Mouse (Mus musculus): ENCODE measurements at regions not wholly inside any gene's neighbourhood (a gene's known extent, or its start where the extent isn't known, plus 50 kb on each side); places are given as distances from the start of the nearest gene placed in this dataset.
"Not testable (repeated sequence)": the region's sequence is repeated elsewhere in the genome, so short reads cannot be mapped to it uniquely, and the experiment has no call there.

DNA sequence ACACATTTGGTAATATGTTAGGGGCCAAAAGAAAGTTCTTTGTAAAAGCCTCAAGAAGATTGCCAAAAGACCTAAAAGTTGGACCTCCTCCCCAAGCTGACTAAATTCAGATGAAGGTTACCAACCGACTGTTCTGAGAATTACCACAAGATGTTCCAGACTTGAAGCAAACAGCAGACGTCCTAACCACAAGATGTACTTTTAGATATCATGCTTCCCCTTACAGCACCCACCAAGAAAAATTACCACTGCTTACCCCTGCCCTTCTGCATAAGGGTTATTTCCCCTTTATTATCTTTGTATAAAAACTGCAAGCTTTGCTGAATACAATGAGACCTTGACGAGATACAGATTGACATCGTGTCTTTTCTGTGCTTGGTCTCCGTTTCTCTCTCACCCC lies 121.6 kb upstream of the Cst10 start:
- Histone ChIP-seq H3K9me3 (replicated peaks; ENCODE audit: control insufficient read depth, low read length) (no peaks in the 10 kb centered on the region), H3K4me1 (ENCODE audit: control insufficient read depth, insufficient read depth) (no peaks in the 10 kb centered on the region), H3K4me3 (ENCODE audit: low read depth, low read length) (no peak overlapping the region), H3K4me2 (ENCODE audit: low read depth, low read length) (no peak overlapping the region), H3K9ac (replicated peaks; ENCODE audit: low read depth, low read length) (no peak overlapping the region), H3K27ac (ENCODE audit: low read depth) (no peak overlapping the region), H3K36me3 (replicated peaks; ENCODE audit: control insufficient read depth, insufficient read depth, low read length) (no peaks in the 10 kb centered on the region), H3K27me3 (ENCODE audit: control insufficient read depth, insufficient read depth, low read length) (no peaks in the 10 kb centered on the region)
- ATAC-seq (ENCODE audit: insufficient read depth, low read depth) (no peak), DNase-seq (ENCODE audit: low spot score) (no peak)
- 64% methylated on average over 5 of the region's 5 CpGs for WGBS
- TF ChIP-seq EP300 (IDR thresholded peaks at IDR 0.05; ENCODE audit: low read depth): no peak
- TF ChIP-seq CTCF (IDR thresholded peaks at IDR 0.05; ENCODE audit: low read depth): no peak

DNA sequence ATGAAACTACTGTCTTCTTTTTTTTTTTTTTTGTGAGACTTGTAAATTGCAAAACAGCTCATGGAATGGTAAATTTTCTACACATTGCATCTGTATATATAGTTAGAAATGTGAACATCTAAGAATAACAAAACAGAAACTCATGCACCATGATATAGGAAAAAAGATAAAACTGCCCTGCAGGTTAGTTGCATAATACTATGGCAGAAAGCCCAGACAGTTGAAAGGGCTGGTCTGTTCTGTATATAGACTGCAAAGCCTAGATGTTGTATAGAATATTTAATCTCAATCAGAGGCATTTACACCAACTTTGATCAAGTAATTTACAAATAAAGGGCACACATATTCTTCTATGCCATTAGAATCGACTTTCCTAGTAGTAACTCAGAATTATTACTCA lies 120.7 kb upstream of the Cst10 start:
- Histone ChIP-seq H3K27ac (ENCODE audit: low read depth) (no peak overlapping the region), H3K9ac (replicated peaks; ENCODE audit: low read depth, low read length) (no peak overlapping the region), H3K36me3 (replicated peaks; ENCODE audit: control insufficient read depth, insufficient read depth, low read length) (no peaks in the 10 kb centered on the region), H3K27me3 (ENCODE audit: control insufficient read depth, insufficient read depth, low read length) (no peaks in the 10 kb centered on the region), H3K4me2 (ENCODE audit: low read depth, low read length) (no peak overlapping the region), H3K4me3 (ENCODE audit: low read depth, low read length) (no peak overlapping the region), H3K4me1 (ENCODE audit: control insufficient read depth, insufficient read depth) (no peaks in the 10 kb centered on the region), H3K9me3 (replicated peaks; ENCODE audit: control insufficient read depth, low read length) (no peaks in the 10 kb centered on the region)
- 46% methylated on average over 1 of the region's 1 CpGs for WGBS
- DNase-seq (ENCODE audit: low spot score) (no peak), ATAC-seq (ENCODE audit: insufficient read depth, low read depth) (no peak)
- no peak for TF ChIP-seq CTCF (IDR thresholded peaks at IDR 0.05; ENCODE audit: low read depth)
- no peak for TF ChIP-seq EP300 (IDR thresholded peaks at IDR 0.05; ENCODE audit: low read depth)

DNA sequence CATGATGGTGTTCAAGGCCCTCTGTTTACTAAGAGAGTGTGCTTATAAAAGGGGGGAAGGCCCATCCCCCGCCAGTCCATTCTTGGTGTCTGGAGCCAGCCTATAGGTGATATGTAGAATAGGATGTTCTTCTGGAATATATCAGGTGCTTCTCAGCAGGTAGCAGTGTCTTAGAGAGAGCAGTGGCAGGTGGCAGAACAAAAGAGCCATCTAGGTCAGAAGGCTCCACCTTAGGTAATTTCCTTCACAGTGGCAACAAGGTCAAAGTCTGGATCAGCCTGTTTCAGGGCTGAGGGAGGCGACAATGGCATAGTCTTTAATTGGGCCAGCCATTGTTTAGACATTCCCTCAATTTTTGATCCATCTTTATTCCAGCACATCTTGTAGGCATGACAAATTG lies 107.9 kb upstream of the Cst10 start:
- not testable (repeated sequence) for H3K9me3 ChIP-seq (replicated peaks; ENCODE audit: control insufficient read depth, low read length); H3K36me3 ChIP-seq (replicated peaks; ENCODE audit: control insufficient read depth, insufficient read depth, low read length); ATAC-seq (ENCODE audit: insufficient read depth, low read depth); H3K4me2 ChIP-seq (ENCODE audit: low read depth, low read length); H3K9ac ChIP-seq (replicated peaks; ENCODE audit: low read depth, low read length); H3K4me3 ChIP-seq (ENCODE audit: low read depth, low read length); H3K27ac ChIP-seq (ENCODE audit: low read depth); DNase-seq (ENCODE audit: low spot score); H3K4me1 ChIP-seq (ENCODE audit: control insufficient read depth, insufficient read depth); H3K27me3 ChIP-seq (ENCODE audit: control insufficient read depth, insufficient read depth, low read length)
- 52% methylated on average over 2 of the region's 2 CpGs for WGBS

- H3K9me3 ChIP-seq (replicated peaks; ENCODE audit: control insufficient read depth, low read length): peaks cover 18% of the 10 kb centered on the region; the same call in 1 of the 2 replicates
- 51% methylated on average over 1 of the region's 1 CpGs for WGBS
- no peaks in the 10 kb centered on the region for H3K36me3 ChIP-seq (replicated peaks; ENCODE audit: control insufficient read depth, insufficient read depth, low read length)
- TF ChIP-seq EP300 (IDR thresholded peaks at IDR 0.05; ENCODE audit: low read depth) (no peak), CTCF (IDR thresholded peaks at IDR 0.05; ENCODE audit: low read depth) (no peak)
- no peak for ATAC-seq (ENCODE audit: insufficient read depth, low read depth)
- no peak for DNase-seq (ENCODE audit: low spot score)
- H3K4me1 ChIP-seq (ENCODE audit: control insufficient read depth, insufficient read depth): no peaks in the 10 kb centered on the region
- no peaks in the 10 kb centered on the region for H3K27me3 ChIP-seq (ENCODE audit: control insufficient read depth, insufficient read depth, low read length)
- no peak overlapping the region for H3K9ac ChIP-seq (replicated peaks; ENCODE audit: low read depth, low read length)
- H3K4me2 ChIP-seq (ENCODE audit: low read depth, low read length): no peak overlapping the region
- H3K27ac ChIP-seq (ENCODE audit: low read depth): no peak overlapping the region
- H3K4me3 ChIP-seq (ENCODE audit: low read depth, low read length): no peak overlapping the region
Measured at GRCm38 (mm10) chr2:149305553-149305952, 99.3 kb upstream of the Cst10 start.

- Histone ChIP-seq H3K4me3 (ENCODE audit: low read depth, low read length) (no peak overlapping the region), H3K36me3 (replicated peaks; ENCODE audit: control insufficient read depth, insufficient read depth, low read length) (no peaks in the 10 kb centered on the region), H3K4me1 (ENCODE audit: control insufficient read depth, insufficient read depth) (no peaks in the 10 kb centered on the region), H3K9ac (replicated peaks; ENCODE audit: low read depth, low read length) (no peak overlapping the region), H3K4me2 (ENCODE audit: low read depth, low read length) (no peak overlapping the region), H3K27me3 (ENCODE audit: control insufficient read depth, insufficient read depth, low read length) (no peaks in the 10 kb centered on the region), H3K9me3 (replicated peaks; ENCODE audit: control insufficient read depth, low read length) (no peaks in the 10 kb centered on the region), H3K27ac (ENCODE audit: low read depth) (no peak overlapping the region)
- DNase-seq (ENCODE audit: low spot score): peak; percentile 15
- TF ChIP-seq EP300 (IDR thresholded peaks at IDR 0.05; ENCODE audit: low read depth): no peak
- peak; percentile 60 for TF ChIP-seq CTCF (IDR thresholded peaks at IDR 0.05; ENCODE audit: low read depth)
- no peak for ATAC-seq (ENCODE audit: insufficient read depth, low read depth)
- 17% methylated on average over 3 of the region's 3 CpGs for WGBS
Measured at GRCm38 (mm10) chr2:149350239-149350811, 54.5 kb upstream of the Cst10 start.
